Mouse (Mus musculus) hindbrain, embryonic 13.5 days (tissue): ENCODE measurements around the gene Dnajc2. TPM values are rescaled to one million over a fixed set of nuclear protein-coding genes. Genes with fewer than 3 reads are reported as not detected.

Source experiments
- ATAC-seq: fragments of 200-750 bp; cut with Nextera tagmentation; 2 replicates; pipeline ENCODE4 v1.8.0; 2017; ENCODE audit warnings: moderate TSS enrichment; ENCODE audit not compliant: low FRiP score
- H3K27ac ChIP-seq: fragments of 300-500 bp; sonication (generic); 2 replicates; pipeline ENCODE4 v1.5.1; 2015; ENCODE audit warnings: inconsistent platforms, mild to moderate bottlenecking, moderate library complexity
- H3K27me3 ChIP-seq: fragments of 300-500 bp; sonication (generic); 2 replicates; pipeline ENCODE4 v1.6.1; 2015; ENCODE audit warnings: mild to moderate bottlenecking, inconsistent platforms
- H3K36me3 ChIP-seq: fragments of 300-500 bp; sonication (generic); 2 replicates; pipeline ENCODE4 v1.6.1; 2015; ENCODE audit warnings: mild to moderate bottlenecking, inconsistent platforms
- H3K4me1 ChIP-seq: fragments of 300-500 bp; sonication (generic); replicated peaks from 2 replicates; pipeline ENCODE4 v1.6.1; 2015; ENCODE audit warnings: inconsistent platforms
- H3K4me2 ChIP-seq: fragments of 300-500 bp; sonication (generic); 2 replicates; pipeline ENCODE4 v1.6.1; 2015; ENCODE audit warnings: inconsistent platforms, mild to moderate bottlenecking, moderate library complexity
- H3K4me3 ChIP-seq: fragments of 300-500 bp; sonication (generic); 2 replicates; pipeline ENCODE4 v1.5.1; 2015; ENCODE audit warnings: mild to moderate bottlenecking, inconsistent platforms
- H3K9ac ChIP-seq: fragments of 300-500 bp; sonication (generic); 2 replicates; pipeline ENCODE4 v1.6.1; 2015; ENCODE audit warnings: mild to moderate bottlenecking, inconsistent platforms
- H3K9me3 ChIP-seq: fragments of 300-500 bp; sonication (generic); 2 replicates; pipeline ENCODE4 v1.6.1; 2016; ENCODE audit warnings: inconsistent platforms
- WGBS: fragments of 180-500 bp; shearing (Covaris S2); methylation state at CpG from one replicate; pipeline ENCODE4 v1.1.7; 2015; 5-methylcytosine and 5-hydroxymethylcytosine counted together
- polyA plus RNA-seq: library from polyadenylated mRNA; unstranded; fragments of >200 nt; fragmentation: Nextera tagmentation; extraction: Ambion mirVana; gene quantifications from 2 replicates; pipeline ENCODE4 v1.2.1, GENCODE M21; 2015

The Dnajc2 gene
- polyA plus RNA-seq, 1 experiment from 2014 or later: 74.0 TPM

- peak overlapping the region; percentile 89 for H3K4me2 ChIP-seq
- H3K9me3 ChIP-seq: no peaks in the 10 kb centered on the region
- peaks cover 34% of the 10 kb centered on the region for H3K36me3 ChIP-seq
- peak overlapping the region; percentile 95 for H3K9ac ChIP-seq
- H3K4me1 ChIP-seq: peaks cover 27% of the 10 kb centered on the region
- no peak for ATAC-seq
- H3K27ac ChIP-seq: no peak overlapping the region
- 29% methylated on average over 10 of the region's 10 CpGs for WGBS
- H3K27me3 ChIP-seq: no peaks in the 10 kb centered on the region
- H3K4me3 ChIP-seq: peak overlapping the region; percentile 84
These were observed 47.4 kb downstream of the Dnajc2 start for GRCm38 (mm10) chr5:21737620-21738019.

GRCm38 (mm10) chr5:21736956-21737585 lies 48.0 kb downstream of the Dnajc2 start, which contains the start of gene Pmpcb:
Gene Pmpcb (plus strand): TSS chr5:21737141.
- Histone ChIP-seq H3K27me3 (no peaks in the 10 kb centered on the region), H3K27ac (peak within 1 kb of the TSS; percentile 90), H3K4me3 (peak within 1 kb of the TSS; percentile 84), H3K9ac (peak within 1 kb of the TSS; percentile 95), H3K9me3 (no peaks in the 10 kb centered on the region), H3K36me3 (peaks cover 28% of the 10 kb centered on the region), H3K4me2 (peak within 1 kb of the TSS; percentile 89), H3K4me1 (peaks cover 33% of the 10 kb centered on the region)
- WGBS: under 1% methylated on average over 42 of the region's 42 CpGs
- peak; percentile 80 for ATAC-seq

DNA sequence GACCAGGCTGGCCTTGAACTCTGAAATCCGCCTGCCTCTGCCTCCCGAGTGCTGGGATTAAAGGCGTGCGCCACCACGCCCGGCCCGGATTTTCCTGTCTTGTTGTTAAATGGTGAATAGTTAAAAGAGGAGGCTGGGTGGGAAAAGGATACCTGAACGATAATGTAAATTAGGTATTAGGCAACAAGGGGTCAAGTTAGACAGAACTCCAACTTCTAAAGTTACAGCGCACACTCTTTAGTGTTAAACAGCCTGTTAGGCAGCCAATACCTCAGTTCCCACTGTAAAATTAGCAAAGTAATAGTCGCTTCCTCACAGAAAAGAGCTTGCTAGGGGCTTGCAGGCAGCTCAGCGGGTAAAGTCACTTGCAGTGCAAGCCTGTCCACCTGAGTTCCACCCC lies 49.0 kb downstream of the Dnajc2 start:
- ATAC-seq: no peak
- 88% methylated on average over 11 of the region's 11 CpGs for WGBS
- Histone ChIP-seq H3K27ac (no peak overlapping the region), H3K4me2 (no peak overlapping the region), H3K4me1 (peaks cover 35% of the 10 kb centered on the region), H3K9ac (no peak overlapping the region), H3K4me3 (no peak overlapping the region), H3K9me3 (no peaks in the 10 kb centered on the region), H3K36me3 (peaks cover 18% of the 10 kb centered on the region), H3K27me3 (no peaks in the 10 kb centered on the region)

DNA sequence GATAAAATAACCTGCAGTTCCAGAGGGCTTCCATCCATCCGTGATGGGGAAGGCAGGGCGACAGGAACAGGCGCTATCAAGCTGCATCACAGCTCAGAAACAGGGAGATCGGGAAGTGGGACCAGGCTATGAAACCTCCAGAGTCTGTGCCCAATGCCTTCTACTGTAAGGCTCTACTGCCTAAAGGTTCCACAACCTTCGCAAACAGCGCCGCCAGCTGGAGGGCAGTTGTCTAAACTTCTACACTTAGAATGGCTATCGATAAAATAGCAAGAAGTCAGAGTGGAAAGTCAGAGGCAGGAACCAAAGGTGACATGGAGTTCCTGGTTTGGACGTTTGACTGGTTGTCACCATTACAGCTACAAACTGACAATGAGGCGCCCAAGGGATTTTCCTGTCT lies 49.5 kb downstream of the Dnajc2 start:
- Histone ChIP-seq H3K4me2 (0 out of 2 replicates have a peak overlapping the region, but pooled peaks have one; percentile 26), H3K4me1 (peaks cover 35% of the 10 kb centered on the region), H3K9me3 (no peaks in the 10 kb centered on the region), H3K36me3 (peaks cover 16% of the 10 kb centered on the region), H3K4me3 (no peak overlapping the region), H3K27ac (no peak overlapping the region), H3K27me3 (no peaks in the 10 kb centered on the region), H3K9ac (no peak overlapping the region)
- no peak for ATAC-seq
- WGBS: 28% methylated on average over 10 of the region's 10 CpGs

- WGBS: 81% methylated on average over 20 of the region's 20 CpGs
- Histone ChIP-seq H3K4me1 (peaks cover 35% of the 10 kb centered on the region), H3K9ac (no peak overlapping the region), H3K36me3 (peaks cover 11% of the 10 kb centered on the region), H3K27ac (no peak overlapping the region), H3K27me3 (no peaks in the 10 kb centered on the region), H3K4me3 (no peak overlapping the region), H3K4me2 (0 out of 2 replicates have a peak overlapping the region, but pooled peaks have one; percentile 26), H3K9me3 (no peaks in the 10 kb centered on the region)
- no peak for ATAC-seq
These were observed 50.0 kb downstream of the Dnajc2 start for GRCm38 (mm10) chr5:21735100-21735499.

GRCm38 (mm10) chr5:21732930-21733329 lies 52.1 kb downstream of the Dnajc2 start:
- Histone ChIP-seq H3K9ac (no peak overlapping the region), H3K4me3 (no peak overlapping the region), H3K36me3 (no peaks in the 10 kb centered on the region), H3K27ac (peak overlapping the region; percentile 87), H3K4me2 (peak overlapping the region; percentile 13; the same call in 1 of the 2 replicates), H3K9me3 (no peaks in the 10 kb centered on the region), H3K27me3 (no peaks in the 10 kb centered on the region), H3K4me1 (peaks cover 26% of the 10 kb centered on the region)
- peak; percentile 85 for ATAC-seq
- WGBS: 12% methylated on average over 8 of the region's 8 CpGs

GRCm38 (mm10) chr5:21732177-21732911 lies 52.7 kb downstream of the Dnajc2 start:
- Histone ChIP-seq H3K4me1 (peaks cover 22% of the 10 kb centered on the region), H3K4me2 (no peak overlapping the region), H3K36me3 (no peaks in the 10 kb centered on the region), H3K4me3 (no peak overlapping the region), H3K27me3 (no peaks in the 10 kb centered on the region), H3K27ac (peak overlapping the region; percentile 87), H3K9me3 (no peaks in the 10 kb centered on the region), H3K9ac (0 out of 2 replicates have a peak overlapping the region, but pooled peaks have one; percentile 30)
- peak; percentile 21; the same call in 1 of the 2 replicates for ATAC-seq
- 19% methylated on average over 3 of the region's 3 CpGs for WGBS

- Histone ChIP-seq H3K4me3 (no peak overlapping the region), H3K4me2 (no peak overlapping the region), H3K36me3 (no peaks in the 10 kb centered on the region), H3K27ac (no peak overlapping the region), H3K9me3 (no peaks in the 10 kb centered on the region), H3K4me1 (peaks cover 27% of the 10 kb centered on the region), H3K9ac (no peak overlapping the region), H3K27me3 (no peaks in the 10 kb centered on the region)
- 89% methylated on average over 5 of the region's 5 CpGs for WGBS
- no peak for ATAC-seq
These were observed 55.9 kb downstream of the Dnajc2 start for GRCm38 (mm10) chr5:21729107-21729506.

- Histone ChIP-seq H3K4me1 (peaks cover 10% of the 10 kb centered on the region; the same call in 1 of the 2 replicates), H3K4me2 (no peak overlapping the region), H3K27ac (peak overlapping the region; percentile 75), H3K4me3 (no peak overlapping the region), H3K36me3 (no peaks in the 10 kb centered on the region), H3K9ac (no peak overlapping the region), H3K27me3 (no peaks in the 10 kb centered on the region), H3K9me3 (no peaks in the 10 kb centered on the region)
- WGBS: 30% methylated on average over 7 of the region's 7 CpGs
- peak; percentile 15; the same call in 1 of the 2 replicates for ATAC-seq
These were observed 60.2 kb downstream of the Dnajc2 start for GRCm38 (mm10) chr5:21724872-21725271.

- no peaks in the 10 kb centered on the region for H3K36me3 ChIP-seq
- no peak for ATAC-seq
- no peaks in the 10 kb centered on the region for H3K27me3 ChIP-seq
- H3K4me2 ChIP-seq: no peak overlapping the region
- peak overlapping the region; percentile 75 for H3K27ac ChIP-seq
- H3K9ac ChIP-seq: no peak overlapping the region
- WGBS: 45% methylated on average over 1 of the region's 1 CpGs
- no peaks in the 10 kb centered on the region for H3K9me3 ChIP-seq
- peaks cover 10% of the 10 kb centered on the region; the same call in 1 of the 2 replicates for H3K4me1 ChIP-seq
- no peak overlapping the region for H3K4me3 ChIP-seq
These were observed 60.6 kb downstream of the Dnajc2 start for GRCm38 (mm10) chr5:21724427-21724826.

GRCm38 (mm10) chr5:21719209-21719608 lies 65.8 kb downstream of the Dnajc2 start:
- Histone ChIP-seq H3K27ac (no peak overlapping the region), H3K4me2 (no peak overlapping the region), H3K4me1 (peaks cover under 1% of the 10 kb centered on the region; the same call in 1 of the 2 replicates)

GRCm38 (mm10) chr5:21718546-21718945 lies 66.5 kb downstream of the Dnajc2 start:
- Histone ChIP-seq H3K9ac (no peak overlapping the region), H3K27ac (no peak overlapping the region), H3K9me3 (no peaks in the 10 kb centered on the region), H3K36me3 (no peaks in the 10 kb centered on the region), H3K4me1 (no peaks in the 10 kb centered on the region), H3K27me3 (no peaks in the 10 kb centered on the region), H3K4me2 (no peak overlapping the region), H3K4me3 (no peak overlapping the region)
- no peak for ATAC-seq
- 70% methylated on average over 5 of the region's 5 CpGs for WGBS

More at GRCm38 (mm10) chr5:21719209-21719608, 65.8 kb downstream of the Dnajc2 start:
- WGBS: 93% methylated on average over 2 of the region's 2 CpGs
- Histone ChIP-seq H3K4me3 (no peak overlapping the region), H3K9ac (no peak overlapping the region), H3K36me3 (no peaks in the 10 kb centered on the region), H3K9me3 (no peaks in the 10 kb centered on the region), H3K27me3 (no peaks in the 10 kb centered on the region)
- ATAC-seq: no peak
